Mouse (Mus musculus): ENCODE measurements at regions not wholly inside any gene's neighbourhood (a gene's known extent, or its start where the extent isn't known, plus 50 kb on each side); places are given as distances from the start of the nearest gene placed in this dataset.

DNA sequence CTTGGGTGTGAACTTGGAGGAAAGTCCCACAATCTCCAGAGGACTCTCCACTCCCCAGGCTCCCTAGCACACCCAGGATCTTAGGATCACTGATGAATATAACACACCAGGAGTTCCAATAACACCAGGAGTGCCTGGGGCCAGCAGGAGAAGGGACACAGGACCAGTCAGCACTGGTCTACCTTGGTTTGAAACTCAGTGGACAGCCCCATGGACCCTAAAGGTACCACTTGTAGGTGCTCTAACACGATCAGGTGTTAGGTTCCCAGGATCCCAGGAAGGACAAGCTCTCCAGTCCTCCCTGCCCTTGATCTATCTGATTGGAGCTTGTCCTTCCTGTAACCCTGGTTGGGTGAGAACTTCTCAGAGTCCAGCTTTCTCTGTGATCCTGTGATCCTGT is 554.6 kb downstream of the Sema5a start:
- H3K4me1 ChIP-seq (ENCODE audit: control insufficient read depth, insufficient read depth, low read length) = no peaks in the 10 kb centered on the region
- no peak overlapping the region for H3K27ac ChIP-seq (ENCODE audit: control insufficient read depth, insufficient read depth, low read depth, low read length, poor library complexity)
- no peak for TF ChIP-seq POLR2A (IDR thresholded peaks at IDR 0.05; ENCODE audit: borderline replicate concordance, control insufficient read depth, low read depth, low read length)
- no peak for TF ChIP-seq CTCF (IDR thresholded peaks at IDR 0.05; ENCODE audit: control insufficient read depth, insufficient read depth, low read length)
- no peak overlapping the region for H3K4me3 ChIP-seq (replicated peaks; ENCODE audit: control insufficient read depth, low read depth, low read length)
- 70% methylated on average over 1 of the region's 1 CpGs for WGBS

GRCm38 (mm10) chr15:32810849-32811632 is 566.4 kb downstream of the Sema5a start:
- Histone ChIP-seq H3K27ac (ENCODE audit: control insufficient read depth, insufficient read depth, low read depth, low read length, poor library complexity) (no peak overlapping the region), H3K4me3 (replicated peaks; ENCODE audit: control insufficient read depth, low read depth, low read length) (no peak overlapping the region), H3K4me1 (ENCODE audit: control insufficient read depth, insufficient read depth, low read length) (no peaks in the 10 kb centered on the region)
- TF ChIP-seq POLR2A (IDR thresholded peaks at IDR 0.05; ENCODE audit: borderline replicate concordance, control insufficient read depth, low read depth, low read length) (no peak), CTCF (IDR thresholded peaks at IDR 0.05; ENCODE audit: control insufficient read depth, insufficient read depth, low read length) (no peak)
- WGBS = 62% methylated on average over 2 of the region's 2 CpGs

GRCm38 (mm10) chr15:32839966-32840365 is 595.4 kb downstream of the Sema5a start:
- H3K27ac ChIP-seq (ENCODE audit: control insufficient read depth, insufficient read depth, low read depth, low read length, poor library complexity) = no peak overlapping the region
- 80% methylated on average over 1 of the region's 1 CpGs for WGBS

More at GRCm38 (mm10) chr15:32839966-32840365, 595.4 kb downstream of the Sema5a start:
- Histone ChIP-seq H3K4me1 (ENCODE audit: control insufficient read depth, insufficient read depth, low read length) (no peaks in the 10 kb centered on the region), H3K4me3 (replicated peaks; ENCODE audit: control insufficient read depth, low read depth, low read length) (no peak overlapping the region)
- TF ChIP-seq CTCF (IDR thresholded peaks at IDR 0.05; ENCODE audit: control insufficient read depth, insufficient read depth, low read length) = no peak
- no peak for TF ChIP-seq POLR2A (IDR thresholded peaks at IDR 0.05; ENCODE audit: borderline replicate concordance, control insufficient read depth, low read depth, low read length)
